Mouse (Mus musculus) neural tube, embryonic 11.5 days (tissue): ENCODE data around the gene Commd3. TPM values are rescaled to one million over a fixed set of nuclear protein-coding genes. Genes with fewer than 3 reads are reported as not detected.

Source experiments
- ATAC-seq: fragments of 200-750 bp; cut with Nextera tagmentation; 2 replicates; pipeline ENCODE4 v1.8.0; 2017; ENCODE audit warnings: moderate number of reproducible peaks, mild to moderate bottlenecking, moderate TSS enrichment, moderate library complexity; ENCODE audit not compliant: insufficient read depth, low FRiP score, low TSS enrichment
- DNase-seq: peaks from one replicate; pipeline ENCODE4 v3.0.0-alpha.2; 2015; ENCODE audit warnings: low spot score
- H3K27ac ChIP-seq: fragments of 300-500 bp; sonication (generic); 2 replicates; pipeline ENCODE4 v1.5.1; 2014; ENCODE audit warnings: low read depth, mild to moderate bottlenecking, low read length
- H3K27me3 ChIP-seq: fragments of 300-500 bp; sonication (generic); 2 replicates; pipeline ENCODE4 v1.6.1; 2014; ENCODE audit warnings: mild to moderate bottlenecking, low read length, mixed read lengths; ENCODE audit not compliant: control insufficient read depth, insufficient read depth
- H3K36me3 ChIP-seq: fragments of 300-500 bp; sonication (generic); 2 replicates; pipeline ENCODE4 v1.6.1; 2014; ENCODE audit warnings: mild to moderate bottlenecking, low read length, moderate library complexity, mixed read lengths; ENCODE audit not compliant: control insufficient read depth, insufficient read depth
- H3K4me1 ChIP-seq: fragments of 300-500 bp; sonication (generic); 2 replicates; pipeline ENCODE4 v1.6.1; 2014; ENCODE audit warnings: low read length, mixed read lengths; ENCODE audit not compliant: control insufficient read depth, insufficient read depth
- H3K4me2 ChIP-seq: fragments of 300-500 bp; sonication (generic); 2 replicates; pipeline ENCODE4 v1.6.1; 2014; ENCODE audit warnings: low read depth, mild to moderate bottlenecking, moderate library complexity
- H3K4me3 ChIP-seq: fragments of 300-500 bp; sonication (generic); 2 replicates; pipeline ENCODE4 v1.5.1; 2014; ENCODE audit warnings: low read depth, low read length
- H3K9ac ChIP-seq: fragments of 300-500 bp; sonication (generic); 2 replicates; pipeline ENCODE4 v1.6.1; 2014; ENCODE audit warnings: mild to moderate bottlenecking, low read length
- H3K9me3 ChIP-seq: fragments of 300-500 bp; sonication (generic); 2 replicates; pipeline ENCODE4 v1.6.1; 2016; ENCODE audit warnings: low read length; ENCODE audit not compliant: control insufficient read depth
- WGBS: fragments of 180-500 bp; shearing (Covaris S2); extraction: QIAGEN DNeasy Blood & Tissue Kit; methylation state at CpG from one replicate; pipeline ENCODE4 v1.1.7; 2014; 5-methylcytosine and 5-hydroxymethylcytosine counted together
- polyA plus RNA-seq: library from polyadenylated mRNA; unstranded; fragments of >200 nt; fragmentation: Nextera tagmentation; extraction: Ambion mirVana; gene quantifications from 2 replicates; pipeline ENCODE4 v1.2.1, GENCODE M21; 2014

Gene Commd3
- polyA plus RNA-seq, 1 experiment from 2014 or later, result 145 TPM

GRCm38 (mm10) chr2:18690055-18690691 lies 18.0 kb downstream of the Commd3 start:
- Histone ChIP-seq H3K4me3 (peak overlapping the region; percentile 43), H3K27ac (no peak overlapping the region), H3K4me2 (peak overlapping the region; percentile 72), H3K4me1 (peaks cover 2% of the 10 kb centered on the region; the same call in 1 of the 2 replicates), H3K27me3 (peaks cover 71% of the 10 kb centered on the region), H3K9ac (peak overlapping the region; percentile 60), H3K9me3 (no peaks in the 10 kb centered on the region), H3K36me3 (no peaks in the 10 kb centered on the region)
- DNase-seq (peak; percentile 84), ATAC-seq (peak; percentile 70)
- under 1% methylated on average over 58 of the region's 58 CpGs for WGBS

GRCm38 (mm10) chr2:18690756-18691155 lies 18.6 kb downstream of the Commd3 start:
- ATAC-seq (no peak), DNase-seq (no peak)
- H3K4me2 ChIP-seq, result peak overlapping the region; percentile 72
- peaks cover 2% of the 10 kb centered on the region; the same call in 1 of the 2 replicates for H3K4me1 ChIP-seq
- no peak overlapping the region; the same call in 1 of the 2 replicates for H3K9ac ChIP-seq
- no peaks in the 10 kb centered on the region for H3K36me3 ChIP-seq
- peak overlapping the region; percentile 43; the same call in 1 of the 2 replicates for H3K4me3 ChIP-seq
- no peak overlapping the region for H3K27ac ChIP-seq
- H3K27me3 ChIP-seq, result peaks cover 74% of the 10 kb centered on the region
- WGBS, result under 1% methylated on average over 9 of the region's 9 CpGs
- H3K9me3 ChIP-seq, result no peaks in the 10 kb centered on the region

GRCm38 (mm10) chr2:18692031-18692430 lies 19.8 kb downstream of the Commd3 start:
- Histone ChIP-seq H3K27me3 (peaks cover 75% of the 10 kb centered on the region), H3K36me3 (no peaks in the 10 kb centered on the region), H3K4me2 (no peak overlapping the region), H3K4me1 (peaks cover 2% of the 10 kb centered on the region; the same call in 1 of the 2 replicates), H3K4me3 (no peak overlapping the region), H3K27ac (no peak overlapping the region), H3K9ac (no peak overlapping the region), H3K9me3 (no peaks in the 10 kb centered on the region)
- no peak for ATAC-seq
- DNase-seq, result no peak

GRCm38 (mm10) chr2:18692548-18692947 lies 20.4 kb downstream of the Commd3 start:
- Histone ChIP-seq H3K27ac (no peak overlapping the region), H3K9ac (no peak overlapping the region), H3K9me3 (no peaks in the 10 kb centered on the region), H3K27me3 (peaks cover 71% of the 10 kb centered on the region), H3K4me2 (no peak overlapping the region), H3K4me1 (peaks cover 2% of the 10 kb centered on the region; the same call in 1 of the 2 replicates), H3K36me3 (no peaks in the 10 kb centered on the region), H3K4me3 (no peak overlapping the region)
- DNase-seq (no peak), ATAC-seq (no peak)
- 9% methylated on average over 1 of the region's 1 CpGs for WGBS

- Histone ChIP-seq H3K4me3 (peak overlapping the region; percentile 51), H3K36me3 (no peaks in the 10 kb centered on the region), H3K27ac (no peak overlapping the region), H3K9me3 (no peaks in the 10 kb centered on the region), H3K9ac (no peak overlapping the region; the same call in 1 of the 2 replicates), H3K4me1 (peaks cover 2% of the 10 kb centered on the region; the same call in 1 of the 2 replicates), H3K27me3 (peaks cover 71% of the 10 kb centered on the region), H3K4me2 (peak overlapping the region; percentile 89)
- ATAC-seq (no peak), DNase-seq (no peak)
- WGBS, result under 1% methylated on average over 5 of the region's 5 CpGs
Observed at GRCm38 (mm10) chr2:18693491-18693870, 21.3 kb downstream of the Commd3 start.

GRCm38 (mm10) chr2:18693871-18694610 lies 21.9 kb downstream of the Commd3 start, which contains the start of gene Spag6:
Gene Spag6 (plus strand): TSS chr2:18694032.
- peaks cover 2% of the 10 kb centered on the region; the same call in 1 of the 2 replicates for H3K4me1 ChIP-seq
- peaks cover 71% of the 10 kb centered on the region for H3K27me3 ChIP-seq
- no peaks in the 10 kb centered on the region for H3K9me3 ChIP-seq
- WGBS, result under 1% methylated on average over 59 of the region's 61 CpGs
- H3K9ac ChIP-seq, result peak within 1 kb of the TSS; percentile 84
- no peaks in the 10 kb centered on the region for H3K36me3 ChIP-seq
- ATAC-seq (peak; percentile 74), DNase-seq (peak; percentile 86)
- peak within 1 kb of the TSS; percentile 67 for H3K27ac ChIP-seq
- H3K4me3 ChIP-seq, result peak within 1 kb of the TSS; percentile 51
- H3K4me2 ChIP-seq, result peak within 1 kb of the TSS; percentile 89

GRCm38 (mm10) chr2:18694611-18694950 lies 22.4 kb downstream of the Commd3 start:
- no peaks in the 10 kb centered on the region for H3K36me3 ChIP-seq
- H3K4me3 ChIP-seq, result peak overlapping the region; percentile 51
- H3K27ac ChIP-seq, result no peak overlapping the region
- ATAC-seq (peak; percentile 23), DNase-seq (no peak)
- H3K9ac ChIP-seq, result peak overlapping the region; percentile 84
- WGBS, result under 1% methylated on average over 20 of the region's 20 CpGs
- peaks cover 2% of the 10 kb centered on the region; the same call in 1 of the 2 replicates for H3K4me1 ChIP-seq
- no peaks in the 10 kb centered on the region for H3K9me3 ChIP-seq
- peaks cover 71% of the 10 kb centered on the region for H3K27me3 ChIP-seq
- H3K4me2 ChIP-seq, result peak overlapping the region; percentile 89

- WGBS, result 1% methylated on average over 8 of the region's 8 CpGs
Observed at GRCm38 (mm10) chr2:18695163-18695562, 23.0 kb downstream of the Commd3 start.

More at GRCm38 (mm10) chr2:18695163-18695562, 23.0 kb downstream of the Commd3 start:
- ATAC-seq (no peak), DNase-seq (no peak)
- Histone ChIP-seq H3K9ac (no peak overlapping the region), H3K9me3 (no peaks in the 10 kb centered on the region), H3K4me3 (no peak overlapping the region), H3K27me3 (peaks cover 71% of the 10 kb centered on the region), H3K4me2 (peak overlapping the region; percentile 89; the same call in 1 of the 2 replicates), H3K36me3 (no peaks in the 10 kb centered on the region), H3K4me1 (peaks cover 2% of the 10 kb centered on the region; the same call in 1 of the 2 replicates), H3K27ac (no peak overlapping the region)
